Mouse (Mus musculus) embryonic facial prominence, embryonic 12.5 days (tissue): ENCODE results near the gene Akp3. TPM values are rescaled to one million over a fixed set of nuclear protein-coding genes. Genes with fewer than 3 reads are reported as not detected.

Experiments
- ATAC-seq: fragments of 200-750 bp; cut with Nextera tagmentation; 2 replicates; pipeline ENCODE4 v1.8.0; 2017; ENCODE audit not compliant: insufficient number of reproducible peaks, insufficient read depth, low FRiP score, low TSS enrichment
- H3K27ac ChIP-seq: fragments of 300-500 bp; sonication (generic); 2 replicates; pipeline ENCODE4 v1.5.1; 2016; ENCODE audit warnings: mild to moderate bottlenecking
- H3K27me3 ChIP-seq: fragments of 300-500 bp; sonication (generic); 2 replicates; pipeline ENCODE4 v1.6.1; 2016; ENCODE audit warnings: mild to moderate bottlenecking, moderate library complexity
- H3K36me3 ChIP-seq: fragments of 300-500 bp; sonication (generic); 2 replicates; pipeline ENCODE4 v1.6.1; 2016; ENCODE audit warnings: mild to moderate bottlenecking
- H3K4me1 ChIP-seq: fragments of 300-500 bp; sonication (generic); 2 replicates; pipeline ENCODE4 v1.6.1; 2016
- H3K4me2 ChIP-seq: fragments of 300-500 bp; sonication (generic); replicated peaks from 2 replicates; pipeline ENCODE4 v1.6.1; 2016; ENCODE audit warnings: mild to moderate bottlenecking, moderate library complexity
- H3K4me3 ChIP-seq: fragments of 300-500 bp; sonication (generic); 2 replicates; pipeline ENCODE4 v1.5.1; 2016; ENCODE audit warnings: mild to moderate bottlenecking
- H3K9ac ChIP-seq: fragments of 300-500 bp; sonication (generic); 2 replicates; pipeline ENCODE4 v1.6.1; 2016; ENCODE audit warnings: mild to moderate bottlenecking, moderate library complexity
- H3K9me3 ChIP-seq: fragments of 300-500 bp; sonication (generic); 2 replicates; pipeline ENCODE4 v1.6.1; 2016; ENCODE audit warnings: mild to moderate bottlenecking, moderate library complexity
- WGBS: fragments of 180-500 bp; shearing (Covaris S2); methylation state at CpG from one replicate; pipeline ENCODE4 v1.1.7; 2016; 5-methylcytosine and 5-hydroxymethylcytosine counted together
- polyA plus RNA-seq: library from polyadenylated mRNA; unstranded; fragments of >200 nt; fragmentation: Nextera tagmentation; extraction: Ambion mirVana; gene quantifications from 2 replicates; pipeline ENCODE4 v1.2.1, GENCODE M21; 2016

Gene Akp3
- polyA plus RNA-seq, 1 experiment from 2014 or later, result not detected

GRCm38 (mm10) chr1:87155531-87156198 is 30.9 kb downstream of the Akp3 start:
- no peaks in the 10 kb centered on the region for H3K9me3 ChIP-seq
- no peak overlapping the region for H3K27ac ChIP-seq
- peak overlapping the region; percentile 24; the same call in 1 of the 2 replicates for H3K9ac ChIP-seq
- ATAC-seq, result no peak
- H3K4me1 ChIP-seq, result peaks cover 17% of the 10 kb centered on the region; the same call in 1 of the 2 replicates
- peak overlapping the region; percentile 40 for H3K4me3 ChIP-seq
- under 1% methylated on average over 41 of the region's 56 CpGs for whole genome bisulfite sequencing
- no peaks in the 10 kb centered on the region for H3K36me3 ChIP-seq
- peaks cover 96% of the 10 kb centered on the region for H3K27me3 ChIP-seq
- H3K4me2 ChIP-seq, result peak overlapping the region; percentile 74

- Histone ChIP-seq H3K4me3 (peak within 1 kb of the TSS; percentile 40), H3K4me2 (peak within 1 kb of the TSS; percentile 74), H3K36me3 (no peaks in the 10 kb centered on the region), H3K4me1 (peaks cover 17% of the 10 kb centered on the region; the same call in 1 of the 2 replicates), H3K27me3 (peaks cover 90% of the 10 kb centered on the region), H3K27ac (no peak within 1 kb of the TSS), H3K9ac (peak within 1 kb of the TSS; percentile 24; the same call in 1 of the 2 replicates), H3K9me3 (no peaks in the 10 kb centered on the region)
- ATAC-seq, result no peak
- 5% methylated on average over 11 of the region's 12 CpGs for WGBS
Observed at GRCm38 (mm10) chr1:87156199-87156587, 31.4 kb downstream of the Akp3 start, which contains the start of gene Ecel1. Gene Ecel1 (minus strand): TSS chr1:87156521.

- Histone ChIP-seq H3K9ac (no peak overlapping the region), H3K27ac (no peak overlapping the region), H3K4me2 (no peak overlapping the region), H3K27me3 (peaks cover 64% of the 10 kb centered on the region), H3K9me3 (no peaks in the 10 kb centered on the region), H3K36me3 (no peaks in the 10 kb centered on the region), H3K4me3 (no peak overlapping the region), H3K4me1 (peaks cover 11% of the 10 kb centered on the region)
- no peak for ATAC-seq
- WGBS, result 78% methylated on average over 3 of the region's 3 CpGs
Observed at GRCm38 (mm10) chr1:87159396-87159795, 34.6 kb downstream of the Akp3 start.

- H3K36me3 ChIP-seq, result no peaks in the 10 kb centered on the region
- H3K4me2 ChIP-seq, result no peak overlapping the region
- H3K27me3 ChIP-seq, result peaks cover 46% of the 10 kb centered on the region
- ATAC-seq, result no peak
- H3K9ac ChIP-seq, result no peak overlapping the region
- H3K9me3 ChIP-seq, result no peaks in the 10 kb centered on the region
- H3K4me3 ChIP-seq, result no peak overlapping the region
- WGBS, result 25% methylated on average over 11 of the region's 11 CpGs
- peaks cover 5% of the 10 kb centered on the region for H3K4me1 ChIP-seq
- H3K27ac ChIP-seq, result no peak overlapping the region
Observed at GRCm38 (mm10) chr1:87164164-87164795, 39.5 kb downstream of the Akp3 start.

GRCm38 (mm10) chr1:87164796-87165184 is 40.0 kb downstream of the Akp3 start:
- no peak overlapping the region for H3K27ac ChIP-seq
- no peaks in the 10 kb centered on the region for H3K36me3 ChIP-seq
- no peaks in the 10 kb centered on the region for H3K9me3 ChIP-seq
- H3K9ac ChIP-seq, result no peak overlapping the region
- peaks cover 45% of the 10 kb centered on the region for H3K27me3 ChIP-seq
- ATAC-seq, result no peak
- WGBS, result 44% methylated on average over 9 of the region's 9 CpGs
- peaks cover 9% of the 10 kb centered on the region for H3K4me1 ChIP-seq
- H3K4me3 ChIP-seq, result no peak overlapping the region
- no peak overlapping the region for H3K4me2 ChIP-seq

GRCm38 (mm10) chr1:87170458-87170857 is 45.7 kb downstream of the Akp3 start:
- H3K4me3 ChIP-seq, result no peak overlapping the region
- no peaks in the 10 kb centered on the region for H3K9me3 ChIP-seq
- WGBS, result 5% methylated on average over 19 of the region's 19 CpGs
- no peak overlapping the region for H3K9ac ChIP-seq
- H3K4me2 ChIP-seq, result peak overlapping the region; percentile 40; the same call in 1 of the 2 replicates
- H3K4me1 ChIP-seq, result peaks cover 17% of the 10 kb centered on the region; the same call in 1 of the 2 replicates
- peaks cover 71% of the 10 kb centered on the region for H3K27me3 ChIP-seq
- 0 out of 2 replicates have a peak, but pooled peaks have one; percentile 12 for ATAC-seq
- H3K27ac ChIP-seq, result no peak overlapping the region
- H3K36me3 ChIP-seq, result no peaks in the 10 kb centered on the region

- WGBS, result 94% methylated on average over 1 of the region's 1 CpGs
- peaks cover 64% of the 10 kb centered on the region for H3K27me3 ChIP-seq
- H3K4me3 ChIP-seq, result no peak overlapping the region
- no peaks in the 10 kb centered on the region for H3K9me3 ChIP-seq
- no peak overlapping the region for H3K9ac ChIP-seq
- no peaks in the 10 kb centered on the region for H3K36me3 ChIP-seq
- H3K4me1 ChIP-seq, result peaks cover 22% of the 10 kb centered on the region
- H3K27ac ChIP-seq, result no peak overlapping the region
- ATAC-seq, result no peak
- H3K4me2 ChIP-seq, result no peak overlapping the region
Observed at GRCm38 (mm10) chr1:87171312-87171711, 46.5 kb downstream of the Akp3 start.

GRCm38 (mm10) chr1:87172316-87172715 is 47.5 kb downstream of the Akp3 start:
- H3K9ac ChIP-seq, result no peak overlapping the region
- H3K9me3 ChIP-seq, result no peaks in the 10 kb centered on the region
- 49% methylated on average over 9 of the region's 9 CpGs for WGBS
- H3K27me3 ChIP-seq, result peaks cover 58% of the 10 kb centered on the region
- H3K36me3 ChIP-seq, result no peaks in the 10 kb centered on the region
- no peak overlapping the region for H3K4me2 ChIP-seq
- no peak overlapping the region for H3K4me3 ChIP-seq
- no peak overlapping the region for H3K27ac ChIP-seq
- no peak for ATAC-seq
- peaks cover 22% of the 10 kb centered on the region for H3K4me1 ChIP-seq

- no peak overlapping the region for H3K4me3 ChIP-seq
- H3K27me3 ChIP-seq, result peaks cover 53% of the 10 kb centered on the region
- peak; percentile 57; the same call in 1 of the 2 replicates for ATAC-seq
- WGBS, result 24% methylated on average over 27 of the region's 28 CpGs
- H3K36me3 ChIP-seq, result no peaks in the 10 kb centered on the region
- H3K27ac ChIP-seq, result no peak overlapping the region
- peaks cover 21% of the 10 kb centered on the region for H3K4me1 ChIP-seq
- H3K9ac ChIP-seq, result no peak overlapping the region
- H3K9me3 ChIP-seq, result no peaks in the 10 kb centered on the region
- peak overlapping the region; percentile 19; the same call in 1 of the 2 replicates for H3K4me2 ChIP-seq
Observed at GRCm38 (mm10) chr1:87174006-87174955, 49.5 kb downstream of the Akp3 start.

- peaks cover 9% of the 10 kb centered on the region; the same call in 1 of the 2 replicates for H3K4me1 ChIP-seq
- H3K27ac ChIP-seq, result no peak overlapping the region
- 11% methylated on average over 11 of the region's 11 CpGs for WGBS
- H3K9ac ChIP-seq, result no peak overlapping the region
- H3K27me3 ChIP-seq, result peaks cover 38% of the 10 kb centered on the region
- H3K36me3 ChIP-seq, result no peaks in the 10 kb centered on the region
- no peak overlapping the region; the same call in 1 of the 2 replicates for H3K4me2 ChIP-seq
- H3K4me3 ChIP-seq, result no peak overlapping the region
- ATAC-seq, result peak; percentile 59
- H3K9me3 ChIP-seq, result no peaks in the 10 kb centered on the region
Observed at GRCm38 (mm10) chr1:87175852-87176292, 51.1 kb downstream of the Akp3 start.
